Mouse (Mus musculus) forebrain, embryonic 12.5 days (tissue): Measurements from ENCODE around the gene Fnbp1l. TPM values are rescaled to one million over a fixed set of nuclear protein-coding genes. Genes with fewer than 3 reads are reported as not detected.

Source experiments
- ATAC-seq: fragments of 200-750 bp; cut with Nextera tagmentation; 2 replicates; pipeline ENCODE4 v1.8.0; 2017; ENCODE audit warnings: moderate TSS enrichment; ENCODE audit not compliant: low FRiP score
- H3K27ac ChIP-seq: fragments of 300-500 bp; sonication (generic); 2 replicates; pipeline ENCODE4 v1.5.1; 2016; ENCODE audit warnings: mild to moderate bottlenecking
- H3K27me3 ChIP-seq: fragments of 300-500 bp; sonication (generic); 2 replicates; pipeline ENCODE4 v1.6.1; 2016; ENCODE audit warnings: mild to moderate bottlenecking
- H3K36me3 ChIP-seq: fragments of 300-500 bp; sonication (generic); replicated peaks from 2 replicates; pipeline ENCODE4 v1.6.1; 2016; ENCODE audit warnings: mild to moderate bottlenecking
- H3K4me1 ChIP-seq: fragments of 300-500 bp; sonication (generic); 2 replicates; pipeline ENCODE4 v1.6.1; 2016
- H3K4me2 ChIP-seq: fragments of 300-500 bp; sonication (generic); 2 replicates; pipeline ENCODE4 v1.6.1; 2016; ENCODE audit warnings: mild to moderate bottlenecking, moderate library complexity
- H3K4me3 ChIP-seq: fragments of 300-500 bp; sonication (generic); replicated peaks from 2 replicates; pipeline ENCODE4 v1.5.1; 2016; ENCODE audit warnings: mild to moderate bottlenecking
- H3K9ac ChIP-seq: fragments of 300-500 bp; sonication (generic); 2 replicates; pipeline ENCODE4 v1.6.1; 2016; ENCODE audit warnings: mild to moderate bottlenecking
- H3K9me3 ChIP-seq: fragments of 300-500 bp; sonication (generic); 2 replicates; pipeline ENCODE4 v1.6.1; 2016
- WGBS: fragments of 180-500 bp; shearing (Covaris S2); methylation state at CpG from one replicate; pipeline ENCODE4 v1.1.7; 2016; 5-methylcytosine and 5-hydroxymethylcytosine counted together
- polyA plus RNA-seq: library from polyadenylated mRNA; unstranded; fragments of >200 nt; fragmentation: Nextera tagmentation; extraction: Ambion mirVana; gene quantifications from 2 replicates; pipeline ENCODE4 v1.2.1, GENCODE M21; 2016

The Fnbp1l gene
- polyA plus RNA-seq, 1 experiment from 2014 or later, result 133 TPM

- 87% methylated on average over 4 of the region's 4 CpGs for WGBS
- Histone ChIP-seq H3K4me1 (peaks cover 17% of the 10 kb centered on the region; the same call in 1 of the 2 replicates), H3K9me3 (no peaks in the 10 kb centered on the region), H3K9ac (no peak overlapping the region), H3K4me3 (no peak overlapping the region), H3K4me2 (no peak overlapping the region), H3K27me3 (no peaks in the 10 kb centered on the region), H3K36me3 (peaks cover 4% of the 10 kb centered on the region), H3K27ac (no peak overlapping the region)
- ATAC-seq, result no peak
These were observed 20.2 kb downstream of the Fnbp1l start for GRCm38 (mm10) chr3:122599291-122599690.

- Histone ChIP-seq H3K4me2 (no peak overlapping the region), H3K36me3 (peaks cover 10% of the 10 kb centered on the region; the same call in 1 of the 2 replicates), H3K4me3 (no peak overlapping the region), H3K27ac (no peak overlapping the region), H3K4me1 (peaks cover 7% of the 10 kb centered on the region; the same call in 1 of the 2 replicates), H3K9ac (no peak overlapping the region), H3K9me3 (no peaks in the 10 kb centered on the region), H3K27me3 (no peaks in the 10 kb centered on the region)
- WGBS, result 91% methylated on average over 5 of the region's 5 CpGs
- ATAC-seq, result no peak
These were observed 28.7 kb downstream of the Fnbp1l start for GRCm38 (mm10) chr3:122590804-122591203.

GRCm38 (mm10) chr3:122590346-122590745, 29.2 kb downstream of the Fnbp1l start:
- H3K27me3 ChIP-seq, result no peaks in the 10 kb centered on the region
- H3K4me1 ChIP-seq, result peaks cover 7% of the 10 kb centered on the region; the same call in 1 of the 2 replicates
- H3K36me3 ChIP-seq, result peaks cover 10% of the 10 kb centered on the region; the same call in 1 of the 2 replicates
- no peak overlapping the region for H3K4me3 ChIP-seq
- H3K4me2 ChIP-seq, result no peak overlapping the region
- no peak for ATAC-seq
- WGBS, result 81% methylated on average over 4 of the region's 4 CpGs
- H3K9me3 ChIP-seq, result no peaks in the 10 kb centered on the region
- no peak overlapping the region for H3K27ac ChIP-seq
- H3K9ac ChIP-seq, result no peak overlapping the region

GRCm38 (mm10) chr3:122586918-122587641, 32.4 kb downstream of the Fnbp1l start:
- Histone ChIP-seq H3K9me3 (no peaks in the 10 kb centered on the region), H3K4me1 (peaks cover 7% of the 10 kb centered on the region; the same call in 1 of the 2 replicates), H3K4me2 (no peak overlapping the region), H3K9ac (no peak overlapping the region), H3K4me3 (no peak overlapping the region), H3K27ac (no peak overlapping the region), H3K27me3 (no peaks in the 10 kb centered on the region), H3K36me3 (peaks cover 10% of the 10 kb centered on the region; the same call in 1 of the 2 replicates)
- peak; percentile 75; the same call in 1 of the 2 replicates for ATAC-seq
- 19% methylated on average over 3 of the region's 3 CpGs for WGBS

- H3K27me3 ChIP-seq, result no peaks in the 10 kb centered on the region
- no peak for ATAC-seq
- H3K9me3 ChIP-seq, result no peaks in the 10 kb centered on the region
These were observed 42.2 kb downstream of the Fnbp1l start for GRCm38 (mm10) chr3:122577360-122577759.

GRCm38 (mm10) chr3:122574921-122575320, 44.6 kb downstream of the Fnbp1l start:
- no peaks in the 10 kb centered on the region for H3K27me3 ChIP-seq

More at GRCm38 (mm10) chr3:122577360-122577759, 42.2 kb downstream of the Fnbp1l start:
- no peaks in the 10 kb centered on the region for H3K4me1 ChIP-seq
- H3K4me3 ChIP-seq, result no peak overlapping the region
- no peak overlapping the region for H3K4me2 ChIP-seq
- no peak overlapping the region for H3K27ac ChIP-seq
- no peak overlapping the region for H3K9ac ChIP-seq
- H3K36me3 ChIP-seq, result 0 out of 2 replicates have a peak, but pooled peaks cover 6% of the 10 kb centered on the region

GRCm38 (mm10) chr3:122573426-122574286, 45.9 kb downstream of the Fnbp1l start:
- H3K4me2 ChIP-seq, result no peak overlapping the region
- no peaks in the 10 kb centered on the region for H3K4me1 ChIP-seq
- no peak overlapping the region for H3K9ac ChIP-seq
- H3K4me3 ChIP-seq, result no peak overlapping the region
- H3K27me3 ChIP-seq, result no peaks in the 10 kb centered on the region
- no peak for ATAC-seq
- H3K27ac ChIP-seq, result no peak overlapping the region
- peaks cover 9% of the 10 kb centered on the region; the same call in 1 of the 2 replicates for H3K36me3 ChIP-seq
- H3K9me3 ChIP-seq, result no peaks in the 10 kb centered on the region
- 85% methylated on average over 5 of the region's 5 CpGs for WGBS

More at GRCm38 (mm10) chr3:122574921-122575320, 44.6 kb downstream of the Fnbp1l start:
- H3K27ac ChIP-seq, result no peak overlapping the region
- no peaks in the 10 kb centered on the region for H3K9me3 ChIP-seq
- ATAC-seq, result no peak
- WGBS, result 90% methylated on average over 1 of the region's 1 CpGs
- H3K4me2 ChIP-seq, result no peak overlapping the region
- H3K36me3 ChIP-seq, result peaks cover 9% of the 10 kb centered on the region; the same call in 1 of the 2 replicates
- H3K9ac ChIP-seq, result no peak overlapping the region
- no peak overlapping the region for H3K4me3 ChIP-seq
- no peaks in the 10 kb centered on the region for H3K4me1 ChIP-seq

GRCm38 (mm10) chr3:122566549-122566948, 53.0 kb downstream of the Fnbp1l start:
- H3K27me3 ChIP-seq, result no peaks in the 10 kb centered on the region
- WGBS, result 86% methylated on average over 4 of the region's 4 CpGs

GRCm38 (mm10) chr3:122566112-122566511, 53.4 kb downstream of the Fnbp1l start:
- Histone ChIP-seq H3K27me3 (no peaks in the 10 kb centered on the region), H3K4me3 (no peak overlapping the region), H3K27ac (no peak overlapping the region), H3K9me3 (no peaks in the 10 kb centered on the region), H3K9ac (no peak overlapping the region), H3K36me3 (peaks cover 27% of the 10 kb centered on the region), H3K4me1 (no peaks in the 10 kb centered on the region), H3K4me2 (no peak overlapping the region)
- 90% methylated on average over 3 of the region's 3 CpGs for WGBS
- ATAC-seq, result no peak

More at GRCm38 (mm10) chr3:122566549-122566948, 53.0 kb downstream of the Fnbp1l start:
- no peak overlapping the region for H3K4me3 ChIP-seq
- no peaks in the 10 kb centered on the region for H3K4me1 ChIP-seq
- no peaks in the 10 kb centered on the region for H3K9me3 ChIP-seq
- peaks cover 23% of the 10 kb centered on the region for H3K36me3 ChIP-seq
- no peak overlapping the region for H3K9ac ChIP-seq
- no peak overlapping the region for H3K27ac ChIP-seq
- no peak for ATAC-seq
- H3K4me2 ChIP-seq, result no peak overlapping the region

GRCm38 (mm10) chr3:122565285-122565684, 54.2 kb downstream of the Fnbp1l start:
- Histone ChIP-seq H3K4me1 (no peaks in the 10 kb centered on the region), H3K4me3 (no peak overlapping the region), H3K27me3 (no peaks in the 10 kb centered on the region), H3K36me3 (peaks cover 27% of the 10 kb centered on the region), H3K27ac (no peak overlapping the region), H3K9me3 (no peaks in the 10 kb centered on the region), H3K4me2 (no peak overlapping the region), H3K9ac (no peak overlapping the region)
- ATAC-seq, result no peak
- WGBS, result 59% methylated on average over 7 of the region's 7 CpGs

- H3K4me1 ChIP-seq, result peaks cover 3% of the 10 kb centered on the region; the same call in 1 of the 2 replicates
- H3K27me3 ChIP-seq, result no peaks in the 10 kb centered on the region
- H3K4me3 ChIP-seq, result no peak overlapping the region
- H3K27ac ChIP-seq, result no peak overlapping the region
- no peak overlapping the region for H3K4me2 ChIP-seq
- peaks cover 16% of the 10 kb centered on the region for H3K36me3 ChIP-seq
- WGBS, result 77% methylated on average over 2 of the region's 2 CpGs
- ATAC-seq, result no peak
- no peaks in the 10 kb centered on the region for H3K9me3 ChIP-seq
- H3K9ac ChIP-seq, result no peak overlapping the region
These were observed 61.7 kb downstream of the Fnbp1l start for GRCm38 (mm10) chr3:122557766-122558165.

GRCm38 (mm10) chr3:122551174-122551573, 68.3 kb downstream of the Fnbp1l start:
- Histone ChIP-seq H3K4me1 (peaks cover under 1% of the 10 kb centered on the region; the same call in 1 of the 2 replicates), H3K27ac (no peak overlapping the region), H3K4me2 (no peak overlapping the region), H3K9me3 (no peaks in the 10 kb centered on the region), H3K4me3 (no peak overlapping the region), H3K27me3 (no peaks in the 10 kb centered on the region), H3K9ac (no peak overlapping the region), H3K36me3 (peaks cover 26% of the 10 kb centered on the region)
- ATAC-seq, result no peak
- WGBS, result 96% methylated on average over 3 of the region's 3 CpGs
